Mouse (Mus musculus): ENCODE results near the gene Trhde. TPM values are rescaled to one million over a fixed set of nuclear protein-coding genes. Genes with fewer than 3 reads are reported as not detected.

The Trhde gene
- 10 to 100 TPM; 25.6 to 27.9 (median 26.7) TPM for total RNA-seq (2022)

DNA sequence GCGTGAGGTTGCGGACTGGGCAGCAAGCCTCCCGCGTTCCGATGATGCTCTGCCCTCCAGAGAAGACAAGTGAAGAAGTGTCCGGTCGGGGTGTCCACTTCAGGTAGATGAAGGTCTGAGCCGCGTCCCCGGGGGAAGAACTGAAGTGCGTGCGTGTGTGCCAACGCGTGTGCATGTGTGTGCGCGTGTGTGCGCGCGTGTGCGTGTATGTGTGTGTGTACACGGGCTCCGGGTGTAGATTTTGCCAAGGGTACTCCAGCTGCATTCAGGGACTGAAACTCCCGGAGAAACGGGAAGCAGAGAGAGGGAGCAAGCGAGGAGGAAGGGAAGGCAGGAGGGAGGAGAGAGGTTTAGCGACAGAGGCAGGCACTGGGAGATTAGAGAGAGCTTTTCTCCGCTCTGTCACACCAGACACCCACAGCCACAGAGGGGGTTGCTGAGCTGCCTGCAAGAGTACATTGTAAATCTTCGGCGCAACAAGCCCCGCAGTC lies at the start of gene Trhde:
Gene Trhde (minus strand): TSS at position 147 of the 491 bp plus-strand sequence.
- DNase-seq (ENCODE audit: low spot score in 2 of 2) = peak; percentile 33 to 47

DNA sequence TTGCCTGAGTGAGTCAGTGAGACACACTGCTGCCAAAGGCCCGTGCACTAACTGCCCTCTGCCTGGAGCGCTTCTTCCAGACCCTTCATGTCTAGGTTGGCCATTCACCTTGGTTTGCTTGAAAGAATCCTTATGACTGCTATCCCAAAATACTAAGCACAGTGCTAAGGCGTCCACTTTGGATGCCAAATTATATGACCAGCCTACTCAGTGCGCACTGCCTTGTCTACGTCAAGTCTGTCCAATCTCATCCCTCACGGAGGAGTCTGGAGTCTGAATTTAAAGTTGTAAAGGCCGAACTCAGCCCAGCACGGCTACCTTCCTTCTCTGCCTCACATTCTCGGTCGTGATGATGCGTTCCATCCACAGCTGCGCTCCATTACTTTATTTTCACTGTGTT lies 39.9 kb upstream of the Trhde start:
- DNase-seq (ENCODE audit: low spot score in 2 of 2) = no peak

DNA sequence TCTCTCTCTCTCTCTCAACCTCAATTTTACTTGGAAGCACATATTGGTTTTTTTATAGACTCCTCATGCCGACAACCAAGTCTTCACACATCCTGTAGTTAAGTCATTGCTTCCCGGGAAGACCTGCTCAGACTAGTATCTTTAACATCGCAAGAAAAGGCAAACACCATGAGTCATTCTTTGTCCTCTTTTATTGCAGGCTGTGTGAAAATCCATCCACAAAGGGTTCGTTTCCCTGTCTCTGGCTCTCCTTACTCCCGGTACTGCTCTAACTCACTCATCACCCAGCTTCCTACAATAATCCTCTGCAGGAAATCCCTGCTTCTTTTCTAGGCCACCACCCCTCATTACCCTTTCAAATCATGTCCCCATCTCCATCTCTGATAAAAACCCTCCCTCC lies 39.3 kb upstream of the Trhde start:
- no peak for DNase-seq (ENCODE audit: low spot score in 2 of 2)

DNA sequence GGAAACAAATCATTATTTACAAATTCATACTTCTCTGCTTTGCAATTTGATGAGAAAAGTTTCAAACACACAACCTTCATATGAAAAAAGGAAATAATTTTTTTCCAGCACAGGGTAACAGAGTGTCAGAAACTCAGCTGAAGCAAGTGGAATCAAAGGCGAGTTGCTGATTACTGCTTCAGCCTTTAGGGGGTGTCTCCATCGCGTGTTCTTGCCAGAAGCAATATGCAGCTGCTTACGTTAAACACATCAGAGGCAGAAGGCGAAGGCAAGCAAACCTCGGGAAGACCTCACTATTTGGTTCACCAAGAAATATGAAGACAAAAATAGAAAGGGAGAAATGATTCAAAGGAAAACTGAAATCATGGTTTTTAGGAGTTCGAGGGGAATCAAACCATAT lies 29.2 kb upstream of the Trhde start:
- no peak for DNase-seq (ENCODE audit: low spot score in 2 of 2)

DNA sequence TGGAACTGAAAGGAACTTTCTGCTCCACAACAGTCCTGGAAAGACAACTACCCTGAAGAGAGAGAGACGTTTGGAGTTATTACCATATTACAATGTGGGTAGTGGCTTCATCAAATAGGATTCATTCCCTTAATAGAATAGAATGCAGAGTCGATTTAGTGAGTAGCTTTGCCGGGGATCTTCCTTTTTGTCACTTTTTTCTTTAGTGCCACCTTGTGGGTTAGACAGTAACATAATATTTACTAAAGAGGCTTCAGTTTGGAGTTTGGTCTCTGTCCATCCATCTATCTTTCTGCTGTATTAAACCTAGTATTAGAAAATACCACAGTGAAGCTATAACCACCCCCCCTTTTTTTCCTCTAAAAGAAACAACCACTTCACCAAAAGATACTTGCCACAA lies 6.7 kb upstream of the Trhde start:
- no peak for DNase-seq (ENCODE audit: low spot score in 2 of 2)

DNA sequence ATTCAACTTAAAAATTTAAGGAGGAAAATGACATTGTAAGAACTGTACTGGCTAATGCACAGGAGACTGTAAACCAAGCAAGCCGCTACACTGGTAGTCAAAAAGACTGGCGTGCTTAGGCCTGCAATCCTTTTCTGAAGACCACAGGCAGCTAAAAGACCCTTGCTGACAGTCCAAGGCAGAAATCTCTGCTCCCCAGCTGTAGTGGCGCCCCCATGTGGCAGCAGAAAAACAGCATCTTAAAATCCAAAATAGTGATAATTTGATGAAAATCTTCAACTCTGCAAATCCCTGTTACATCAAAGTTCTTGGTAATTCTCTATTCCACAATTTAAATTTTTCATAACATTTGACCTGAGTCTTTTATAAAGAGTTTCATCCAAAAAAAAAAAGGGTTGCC lies 3.8 kb upstream of the Trhde start:
- no peak for DNase-seq (ENCODE audit: low spot score in 2 of 2)

DNA sequence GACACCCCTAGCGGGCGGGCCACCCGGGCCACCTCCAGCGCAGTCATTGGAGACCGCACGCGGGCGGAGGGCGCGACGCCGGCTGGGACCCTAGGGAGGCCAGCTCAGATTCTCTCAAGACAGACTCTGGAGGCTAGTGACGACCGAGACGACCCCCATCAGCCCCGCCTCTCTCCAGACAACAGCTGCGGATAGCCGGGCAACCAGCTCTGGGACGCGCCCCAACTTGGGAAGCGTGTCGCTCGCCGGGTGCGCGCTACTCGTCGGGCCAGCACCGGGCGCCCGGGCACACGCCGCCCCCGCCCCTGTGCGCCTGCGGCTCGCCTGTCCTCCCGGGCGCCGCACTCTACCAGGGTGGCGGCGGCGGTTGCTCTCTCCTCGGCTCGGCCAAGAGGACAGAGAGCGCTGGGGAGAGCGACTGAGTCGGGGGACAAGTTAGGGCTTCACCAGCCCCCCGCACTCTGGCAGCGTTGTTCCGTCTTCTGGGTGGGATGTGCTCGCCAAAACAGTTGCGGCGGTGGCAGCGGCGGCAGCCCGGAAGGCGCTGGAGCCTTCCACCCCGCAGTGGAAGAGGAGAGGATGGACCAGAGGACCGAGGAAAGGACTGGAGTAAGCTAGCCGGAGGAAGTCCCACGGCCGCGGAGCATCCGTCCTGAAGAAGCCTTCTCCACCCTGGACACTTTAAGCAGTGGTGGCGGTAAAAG lies 498 bp downstream of the Trhde start:
- DNase-seq (ENCODE audit: low spot score in 2 of 2) = no peak

DNA sequence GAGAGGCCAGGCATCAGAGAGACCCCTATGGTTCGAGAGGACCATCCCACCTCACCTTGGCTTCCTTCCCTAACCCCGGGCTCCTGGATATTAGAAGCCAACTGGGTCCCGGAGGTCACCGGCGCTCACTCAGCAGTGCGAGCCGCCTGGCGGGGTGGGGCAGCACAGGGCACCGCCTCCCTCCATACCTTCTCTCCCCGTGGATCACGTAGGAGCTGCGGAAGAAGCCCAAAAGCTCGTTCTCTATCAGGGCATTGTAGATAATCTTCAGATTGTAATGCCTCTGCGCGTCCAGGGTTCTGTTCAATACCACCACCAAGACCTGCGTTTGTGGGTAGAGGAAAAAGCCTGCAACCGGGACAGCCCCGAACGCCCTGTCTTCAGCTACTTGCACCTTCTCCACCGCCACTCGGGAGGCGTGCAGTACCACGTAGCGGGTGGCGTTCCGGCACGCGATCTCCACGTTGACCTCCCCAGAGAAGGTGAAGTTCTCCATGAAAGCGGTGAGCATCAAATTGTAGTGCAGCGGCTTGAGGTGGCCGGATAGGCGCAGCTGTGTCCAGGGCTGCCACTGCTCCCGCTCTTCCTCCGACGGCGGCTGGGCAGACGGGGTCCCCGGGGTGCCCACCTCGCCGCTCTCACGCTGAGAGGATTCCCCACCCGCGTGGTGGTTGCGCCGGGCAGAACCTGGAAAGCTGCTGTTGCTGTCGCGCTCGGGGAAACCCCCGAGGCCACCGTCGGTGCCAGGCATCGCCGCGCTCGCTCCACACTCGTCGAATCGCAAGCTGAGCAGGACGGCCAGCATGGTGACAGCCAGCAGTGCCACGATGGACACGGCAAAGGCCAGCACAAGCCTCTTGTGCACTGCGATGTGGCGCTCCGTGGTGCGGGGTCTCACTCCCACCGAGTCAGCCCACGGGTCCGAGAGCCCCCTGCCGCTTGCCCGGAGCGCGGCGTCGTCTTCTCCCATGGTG lies 1.5 kb downstream of the Trhde start:
- no peak for DNase-seq (ENCODE audit: low spot score in 2 of 2)

DNA sequence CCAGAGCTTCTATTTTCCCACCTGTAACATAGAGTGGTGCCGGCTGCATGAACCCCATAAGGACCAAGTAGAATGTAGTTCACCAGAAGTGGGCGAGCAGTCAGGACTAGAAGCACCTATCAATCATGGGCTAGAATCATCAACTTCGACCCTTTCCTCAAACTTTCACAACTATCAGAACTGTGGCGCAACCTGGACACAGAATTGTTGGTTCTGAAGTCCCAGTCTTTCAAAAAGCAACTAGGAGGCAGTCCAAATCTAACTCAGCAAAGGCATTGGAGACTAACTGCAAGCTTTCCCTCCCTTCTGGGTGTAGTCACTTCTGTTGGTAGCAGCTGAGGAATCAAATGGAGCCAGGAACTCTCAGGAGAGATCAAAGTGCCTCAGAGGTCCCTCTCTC lies 2.6 kb downstream of the Trhde start:
- DNase-seq (ENCODE audit: low spot score in 2 of 2) = no peak

DNA sequence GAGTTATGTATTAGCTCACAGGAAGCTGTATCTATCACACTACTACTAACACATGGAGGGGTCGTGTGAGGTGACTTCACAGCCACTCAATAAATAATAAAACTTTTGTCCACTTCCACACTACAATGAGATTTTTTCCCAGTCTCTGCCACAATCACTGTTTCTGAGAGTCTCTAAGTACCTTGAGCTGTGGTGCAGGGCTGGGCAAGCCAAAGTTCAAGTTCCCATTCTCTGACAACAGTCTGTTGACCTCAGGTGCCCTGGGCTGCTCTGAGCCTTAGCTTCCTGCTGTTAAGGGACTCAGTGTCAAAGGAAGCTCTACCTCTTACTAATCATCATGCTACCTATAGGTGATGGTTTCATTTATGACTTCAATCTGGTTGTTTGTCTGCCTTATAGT lies 3.3 kb downstream of the Trhde start:
- DNase-seq (ENCODE audit: low spot score in 2 of 2) = no peak

DNA sequence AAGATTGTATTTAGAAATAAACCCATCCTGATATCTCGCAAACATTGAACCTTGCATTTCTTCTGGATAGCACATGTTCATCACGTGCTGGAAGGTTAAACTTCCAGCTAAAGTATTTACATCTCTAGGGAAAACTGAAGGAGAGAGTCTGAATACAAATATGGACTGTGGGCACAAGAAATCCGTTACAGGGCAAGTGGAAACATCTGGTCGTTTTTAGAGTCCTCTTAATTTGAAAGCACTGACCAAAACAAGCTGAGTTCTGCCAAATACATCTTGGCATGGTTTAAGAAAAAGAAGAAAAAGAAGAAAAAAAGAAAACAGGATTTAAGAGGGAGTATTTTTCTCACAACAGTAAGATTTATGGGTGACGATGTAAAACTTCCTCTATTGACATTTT lies 3.9 kb downstream of the Trhde start:
- DNase-seq (ENCODE audit: low spot score in 2 of 2) = no peak

DNA sequence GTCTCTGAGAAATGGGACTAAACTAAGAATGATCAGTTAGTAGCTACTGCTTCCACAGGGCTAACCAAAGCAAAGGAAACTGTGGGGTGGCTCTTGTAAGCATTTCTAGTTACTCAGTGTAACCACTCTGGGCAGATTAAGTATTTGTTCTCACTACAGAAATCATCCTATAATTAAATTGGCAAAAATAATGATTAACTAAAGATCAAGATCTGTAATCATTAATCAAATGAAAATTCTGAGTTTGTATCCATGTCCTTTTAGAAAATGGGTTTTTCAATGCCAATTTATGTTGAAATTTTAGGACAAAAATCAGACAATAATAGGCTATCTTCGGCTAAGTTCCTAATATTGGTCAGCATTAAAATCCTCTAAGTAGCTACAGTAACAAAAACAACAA lies 4.4 kb downstream of the Trhde start:
- no peak for DNase-seq (ENCODE audit: low spot score in 2 of 2)

DNA sequence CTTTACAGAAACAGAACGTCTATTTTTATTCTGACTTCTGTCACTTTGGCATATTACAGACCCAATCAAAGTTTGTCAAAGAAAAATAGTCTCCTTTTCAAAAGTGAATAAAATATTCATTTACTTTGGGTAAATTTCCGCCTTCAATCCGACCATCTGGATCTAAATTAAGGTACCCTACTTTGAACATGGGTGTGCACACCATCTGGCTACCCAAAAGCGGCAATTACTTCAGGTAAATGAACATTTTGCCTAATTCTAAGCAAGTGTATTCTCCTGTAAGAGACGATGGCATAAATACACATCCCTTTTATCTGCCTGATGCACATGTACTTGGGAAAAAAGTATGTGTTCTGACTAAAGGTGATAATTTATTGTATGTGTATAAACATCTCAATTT lies 5.2 kb downstream of the Trhde start:
- no peak for DNase-seq (ENCODE audit: low spot score in 2 of 2)

DNA sequence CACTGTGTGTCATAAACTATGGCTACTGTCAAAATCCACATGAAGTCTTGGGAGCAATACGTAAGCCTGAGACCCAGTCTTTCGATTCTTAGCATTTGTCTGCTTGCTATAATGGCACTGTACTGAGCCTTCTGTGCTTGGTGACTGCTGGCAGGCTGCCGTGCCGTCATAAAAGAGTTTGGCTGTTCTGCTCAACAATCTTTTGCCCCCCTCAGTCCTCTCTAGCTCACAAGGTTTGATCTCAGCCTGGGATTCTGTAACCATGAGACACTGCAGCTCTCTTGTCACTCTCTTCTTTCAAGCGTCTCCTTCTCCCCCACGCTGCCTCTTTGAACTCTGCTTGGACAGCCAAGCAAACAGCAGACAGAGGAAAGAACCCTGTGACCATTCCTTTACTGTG lies 7.9 kb downstream of the Trhde start:
- no peak for DNase-seq (ENCODE audit: low spot score in 2 of 2)

DNA sequence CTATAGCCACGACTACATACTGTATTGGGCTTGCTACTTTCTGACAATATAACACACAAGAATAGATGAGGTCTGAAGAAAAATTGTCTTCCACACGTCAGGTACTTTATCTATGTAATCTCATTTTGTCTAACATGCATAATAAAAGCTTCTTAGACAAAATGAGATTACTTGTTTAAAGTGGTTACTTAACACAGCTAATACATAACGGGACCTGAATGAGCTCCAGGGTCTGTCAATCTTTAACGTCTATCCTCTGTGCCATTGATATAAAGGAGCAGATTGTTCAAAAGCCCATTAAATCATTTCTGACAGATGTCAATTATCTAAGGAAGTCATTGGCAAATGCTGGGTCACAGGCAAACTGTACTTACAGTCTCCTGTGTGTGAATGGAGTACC lies 36.2 kb downstream of the Trhde start:
- no peak for DNase-seq (ENCODE audit: low spot score in 2 of 2)

DNA sequence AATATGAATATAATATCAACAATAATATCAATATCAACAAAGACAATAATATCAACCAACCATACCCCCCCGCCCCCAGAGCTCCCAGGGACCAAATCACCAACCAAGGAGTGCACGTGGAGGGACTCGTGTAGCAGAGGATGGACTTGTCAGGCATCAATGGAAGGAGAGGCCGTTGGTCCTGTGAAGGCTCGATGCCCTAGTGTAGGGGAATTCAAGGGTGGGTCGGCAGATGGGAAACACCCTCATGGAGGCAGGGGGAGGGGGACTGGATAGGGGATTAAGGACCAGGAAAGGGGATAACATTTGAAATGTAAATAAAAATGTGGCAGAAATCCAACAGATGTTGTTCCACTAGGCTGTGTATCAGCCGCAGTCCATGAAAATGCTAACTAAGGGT lies 40.0 kb downstream of the Trhde start:
- DNase-seq (ENCODE audit: low spot score in 2 of 2) = no peak

DNA sequence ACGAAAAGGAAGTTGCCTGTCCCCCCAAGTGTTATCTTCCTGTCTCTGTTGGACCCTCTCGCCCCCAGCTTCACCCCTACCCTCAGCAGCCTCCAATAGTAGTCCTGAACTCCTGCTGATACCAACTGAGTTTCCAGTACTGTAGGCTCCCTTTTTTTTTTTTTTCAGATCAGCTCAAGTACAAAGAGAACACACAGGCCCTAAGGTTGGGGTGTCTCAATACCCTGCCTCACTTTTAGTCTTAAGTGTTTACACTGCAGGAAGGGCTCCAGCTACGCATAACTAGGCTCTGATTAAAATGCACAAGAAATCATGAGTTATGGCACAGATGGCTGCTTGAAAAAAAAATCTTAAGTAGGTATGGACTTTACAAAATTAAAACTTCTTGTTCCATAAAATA lies 42.9 kb downstream of the Trhde start:
- DNase-seq (ENCODE audit: low spot score in 2 of 2) = no peak

DNA sequence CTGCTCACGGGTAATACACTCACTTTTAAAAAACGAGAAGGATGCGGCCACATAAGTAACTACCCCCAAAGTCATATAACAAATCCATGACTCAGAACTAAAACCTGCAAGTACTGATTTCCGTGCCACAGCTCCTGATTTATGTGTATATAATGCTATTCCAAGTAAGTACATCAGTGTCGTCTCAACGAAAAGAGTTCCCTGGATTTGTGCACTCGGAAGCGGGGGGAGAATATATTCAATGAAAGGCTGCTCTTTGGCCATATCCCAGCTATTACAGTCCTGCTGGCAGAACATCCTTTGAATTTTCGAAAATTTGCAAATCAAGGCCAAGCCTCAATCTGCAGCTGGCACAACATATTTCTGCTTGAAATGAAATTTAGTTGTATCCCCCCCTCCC lies 43.5 kb downstream of the Trhde start:
- DNase-seq (ENCODE audit: low spot score in 2 of 2) = peak in 1 of 2 experiments; percentile 9

DNA sequence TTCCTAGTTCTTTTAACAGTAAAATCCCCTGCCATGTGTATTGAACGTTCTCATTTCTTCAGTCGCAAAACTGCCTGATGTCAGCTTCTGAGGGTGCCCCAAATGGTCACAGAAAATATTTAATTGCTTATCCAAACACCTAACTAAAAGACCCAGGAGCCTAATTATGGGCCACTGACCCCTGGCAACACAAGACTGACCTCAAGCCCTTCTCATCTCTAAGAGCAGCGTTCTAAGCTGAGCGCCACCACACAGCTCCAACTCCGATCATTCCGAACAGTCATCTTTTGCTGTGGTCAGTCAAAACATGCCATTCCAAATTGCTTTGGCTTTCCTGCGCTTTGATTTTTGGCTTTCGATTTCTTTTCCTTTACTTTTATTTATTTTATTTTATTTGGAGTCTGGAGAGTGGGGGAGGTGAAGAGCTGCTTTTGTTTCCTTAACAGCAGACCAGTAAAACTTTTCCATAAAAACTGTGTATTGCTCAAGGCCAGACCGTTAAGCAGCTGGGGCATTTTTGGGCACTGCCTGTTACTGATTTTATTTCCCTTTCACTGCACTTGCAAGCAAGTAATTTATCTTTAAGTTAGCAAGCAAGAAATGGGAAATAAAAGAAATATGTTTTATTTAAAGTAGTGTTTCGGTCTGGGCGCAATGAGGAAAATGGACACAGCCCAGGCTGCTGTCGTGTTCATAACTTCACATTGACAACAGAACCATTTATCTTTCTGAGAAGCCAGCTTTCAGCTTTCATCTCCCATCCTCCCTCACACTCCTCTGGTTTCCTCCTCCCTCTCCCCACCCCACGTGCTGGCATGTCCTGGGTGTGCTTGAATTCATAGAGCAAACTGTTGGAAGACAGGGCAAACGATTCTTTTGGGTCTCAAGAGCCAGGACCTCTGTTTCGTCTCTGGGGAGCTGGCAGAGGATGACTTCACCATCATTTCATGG lies 59.1 kb downstream of the Trhde start:
- no peak for DNase-seq (ENCODE audit: low spot score in 2 of 2)

DNA sequence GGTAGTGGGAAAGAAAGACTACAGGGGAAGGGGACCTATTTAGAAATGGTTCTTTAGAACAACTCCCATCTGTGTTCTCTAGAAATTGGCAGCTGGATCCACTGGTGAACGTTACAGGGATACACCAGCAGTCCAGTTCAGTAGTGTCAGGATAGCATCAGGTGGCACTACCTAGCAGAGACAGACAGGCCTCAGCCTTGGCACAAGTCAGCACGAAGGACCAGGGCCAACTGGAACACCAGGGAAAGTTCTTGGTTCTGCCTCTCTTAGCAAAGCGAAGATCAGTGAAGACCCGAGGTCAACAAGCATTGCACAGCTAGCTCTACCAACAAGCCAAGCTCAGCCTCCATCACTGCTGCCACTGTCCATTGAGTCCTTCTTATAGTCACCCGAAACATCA lies 62.2 kb downstream of the Trhde start:
- no peak for DNase-seq (ENCODE audit: low spot score in 2 of 2)

DNA sequence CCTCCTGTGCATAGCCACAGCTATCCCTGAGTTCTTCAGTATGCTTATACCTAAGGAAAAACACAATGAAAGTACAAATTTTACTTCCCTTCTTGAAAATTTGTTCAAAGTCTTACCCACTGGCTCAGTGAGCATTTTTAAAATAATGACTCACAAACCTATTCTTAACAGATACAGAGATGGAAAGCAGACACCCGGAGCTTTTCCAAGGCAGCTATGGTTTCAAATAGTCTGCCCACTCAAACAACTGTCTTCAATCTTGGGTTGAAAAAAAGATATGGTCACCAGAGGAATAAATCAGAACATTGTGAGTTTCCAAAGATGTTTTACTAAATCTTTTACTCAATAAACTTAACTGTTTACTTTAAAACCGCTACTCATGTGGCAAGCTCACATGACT lies 64.5 kb downstream of the Trhde start:
- DNase-seq (ENCODE audit: low spot score in 2 of 2) = no peak

Data from layer of hippocampus, adult 8-10 months (tissue).